Mouse (Mus musculus) bone marrow macrophage, adult 2 months (primary cell): ENCODE measurements around the gene Wdr19.

Experiments
- CTCF ChIP-seq: IDR thresholded peaks from 2 replicates; pipeline ENCODE4 v1.5.1; 2012; ENCODE audit warnings: low read depth, mild to moderate bottlenecking, low read length, moderate library complexity
- POLR2A ChIP-seq: IDR thresholded peaks from 2 replicates; pipeline ENCODE4 v1.6.1; 2012; ENCODE audit warnings: mild to moderate bottlenecking, low read depth, low read length, borderline replicate concordance

GRCm38 (mm10) chr5:65213321-65213720 lies 13.8 kb downstream of the Wdr19 start:
- TF ChIP-seq POLR2A (no peak), CTCF (peak; percentile 98)
